Mouse (Mus musculus) embryonic facial prominence, embryonic 14.5 days (tissue): ENCODE results near the gene Creg1. TPM values are rescaled to one million over a fixed set of nuclear protein-coding genes. Genes with fewer than 3 reads are reported as not detected.
"Not testable (repeated sequence)": the region's sequence is repeated elsewhere in the genome, so short reads cannot be mapped to it uniquely, and the experiment has no call there.

Source experiments
- ATAC-seq: fragments of 200-750 bp; cut with Nextera tagmentation; 2 replicates; pipeline ENCODE4 v1.8.0; 2017; ENCODE audit warnings: low read depth, moderate number of reproducible peaks, moderate TSS enrichment
- DNase-seq: peaks from one replicate; pipeline ENCODE4 v3.0.0-alpha.2; 2015; ENCODE audit warnings: low spot score
- H3K27ac ChIP-seq: fragments of 300-500 bp; sonication (generic); replicated peaks from 2 replicates; pipeline ENCODE4 v1.5.1; 2014; ENCODE audit warnings: low read depth, mild to moderate bottlenecking, low read length, moderate library complexity
- H3K27me3 ChIP-seq: fragments of 300-500 bp; sonication (generic); replicated peaks from 2 replicates; pipeline ENCODE4 v1.6.1; 2014; ENCODE audit warnings: low read length; ENCODE audit not compliant: control insufficient read depth, insufficient read depth
- H3K36me3 ChIP-seq: fragments of 300-500 bp; sonication (generic); 2 replicates; pipeline ENCODE4 v1.6.1; 2014; ENCODE audit warnings: low read length, mixed read lengths; ENCODE audit not compliant: control insufficient read depth, insufficient read depth
- H3K4me1 ChIP-seq: fragments of 300-500 bp; sonication (generic); 2 replicates; pipeline ENCODE4 v1.6.1; 2014; ENCODE audit warnings: antibody characterized with exemption, low read length; ENCODE audit not compliant: control insufficient read depth, insufficient read depth
- H3K4me2 ChIP-seq: fragments of 300-500 bp; sonication (generic); 2 replicates; pipeline ENCODE4 v1.6.1; 2014; ENCODE audit warnings: low read depth, mild to moderate bottlenecking, low read length, moderate library complexity, mixed read lengths
- H3K4me3 ChIP-seq: fragments of 300-500 bp; sonication (generic); 2 replicates; pipeline ENCODE4 v1.5.1; 2014; ENCODE audit warnings: low read depth, mild to moderate bottlenecking, low read length
- H3K9ac ChIP-seq: fragments of 300-500 bp; sonication (generic); 2 replicates; pipeline ENCODE4 v1.6.1; 2014; ENCODE audit warnings: low read depth, mild to moderate bottlenecking, low read length, moderate library complexity, mixed read lengths
- H3K9me3 ChIP-seq: fragments of 300-500 bp; sonication (generic); 2 replicates; pipeline ENCODE4 v1.6.1; 2016; ENCODE audit warnings: low read length; ENCODE audit not compliant: control insufficient read depth
- WGBS: fragments of 180-500 bp; shearing (Covaris S2); extraction: QIAGEN DNeasy Blood & Tissue Kit; methylation state at CpG from one replicate; pipeline ENCODE4 v1.1.7; 2014; 5-methylcytosine and 5-hydroxymethylcytosine counted together
- polyA plus RNA-seq: library from polyadenylated mRNA; unstranded; fragments of >200 nt; fragmentation: Nextera tagmentation; extraction: Ambion mirVana; gene quantifications from 2 replicates; pipeline ENCODE4 v1.2.1, GENCODE M21; 2014

Creg1 gene
- polyA plus RNA-seq, 1 experiment from 2014 or later, result 77.1 TPM

- not testable (repeated sequence) for DNase-seq, H3K27me3 ChIP-seq, H3K9me3 ChIP-seq, H3K4me3 ChIP-seq, H3K9ac ChIP-seq, H3K27ac ChIP-seq, ATAC-seq, H3K36me3 ChIP-seq
- Histone ChIP-seq H3K4me2 (peak overlapping the region; percentile 90; the same call in 1 of the 2 replicates), H3K4me1 (peaks cover 14% of the 10 kb centered on the region)
- 63% methylated on average over 2 of the region's 2 CpGs for WGBS
Observed at GRCm38 (mm10) chr1:165762498-165762897, 1.0 kb upstream of the Creg1 start.

DNA sequence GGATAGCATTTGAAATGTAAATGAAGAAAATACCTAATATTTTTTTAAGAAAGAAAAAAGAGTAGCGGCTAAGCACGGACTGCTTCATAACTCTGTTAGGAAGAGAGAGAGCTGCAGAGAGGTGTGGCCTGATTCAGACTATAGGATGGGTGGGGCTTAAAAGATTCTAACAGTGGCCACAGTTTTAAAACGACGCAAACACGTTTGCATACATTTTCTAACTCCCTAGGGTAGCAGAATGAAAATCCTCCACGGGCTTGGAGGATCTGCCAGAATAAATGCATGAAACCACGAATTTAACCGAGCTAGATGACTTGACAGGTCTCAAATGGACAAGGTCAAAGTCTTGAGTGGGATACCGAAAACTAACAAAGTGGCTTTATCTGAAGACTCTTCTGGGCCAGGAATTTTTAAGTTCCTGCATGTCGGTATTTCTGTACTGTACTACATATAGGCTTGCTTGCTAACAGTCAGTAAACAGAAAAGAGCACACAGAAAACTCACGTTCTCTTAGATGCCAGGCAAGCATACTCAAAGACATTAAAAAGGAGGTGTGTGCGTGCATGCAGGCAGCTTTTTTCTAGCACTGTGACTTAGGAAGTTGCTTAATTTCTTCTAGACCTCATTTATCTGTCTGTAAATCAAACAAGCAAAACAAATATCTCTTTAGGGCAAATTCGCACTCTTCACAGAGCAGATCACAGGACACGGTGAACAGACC, 472 bp upstream of the Creg1 start:
- WGBS, result 23% methylated on average over 14 of the region's 14 CpGs
- H3K27ac ChIP-seq, result no peak overlapping the region

GRCm38 (mm10) chr1:165764571-165764970, 1.0 kb downstream of the Creg1 start:
- Histone ChIP-seq H3K36me3 (no peaks in the 10 kb centered on the region), H3K27ac (no peak overlapping the region), H3K9ac (peak overlapping the region; percentile 82; the same call in 1 of the 2 replicates), H3K4me3 (peak overlapping the region; percentile 82), H3K27me3 (peaks cover 5% of the 10 kb centered on the region; the same call in 1 of the 2 replicates), H3K4me2 (peak overlapping the region; percentile 90), H3K4me1 (peaks cover 14% of the 10 kb centered on the region), H3K9me3 (no peaks in the 10 kb centered on the region)
- ATAC-seq, result no peak
- 46% methylated on average over 9 of the region's 9 CpGs for WGBS
- no peak for DNase-seq

More for the DNA sequence above, 472 bp upstream of the Creg1 start:
- H3K4me3 ChIP-seq, result peak overlapping the region; percentile 82
- H3K4me2 ChIP-seq, result peak overlapping the region; percentile 90
- no peak overlapping the region for H3K9ac ChIP-seq
- no peaks in the 10 kb centered on the region for H3K9me3 ChIP-seq
- H3K36me3 ChIP-seq, result no peaks in the 10 kb centered on the region
- H3K27me3 ChIP-seq, result peaks cover 5% of the 10 kb centered on the region; the same call in 1 of the 2 replicates
- ATAC-seq, result no peak
- no peak for DNase-seq
- H3K4me1 ChIP-seq, result peaks cover 14% of the 10 kb centered on the region

- WGBS, result 83% methylated on average over 11 of the region's 11 CpGs
Observed at GRCm38 (mm10) chr1:165765041-165765440, 1.5 kb downstream of the Creg1 start.

DNA sequence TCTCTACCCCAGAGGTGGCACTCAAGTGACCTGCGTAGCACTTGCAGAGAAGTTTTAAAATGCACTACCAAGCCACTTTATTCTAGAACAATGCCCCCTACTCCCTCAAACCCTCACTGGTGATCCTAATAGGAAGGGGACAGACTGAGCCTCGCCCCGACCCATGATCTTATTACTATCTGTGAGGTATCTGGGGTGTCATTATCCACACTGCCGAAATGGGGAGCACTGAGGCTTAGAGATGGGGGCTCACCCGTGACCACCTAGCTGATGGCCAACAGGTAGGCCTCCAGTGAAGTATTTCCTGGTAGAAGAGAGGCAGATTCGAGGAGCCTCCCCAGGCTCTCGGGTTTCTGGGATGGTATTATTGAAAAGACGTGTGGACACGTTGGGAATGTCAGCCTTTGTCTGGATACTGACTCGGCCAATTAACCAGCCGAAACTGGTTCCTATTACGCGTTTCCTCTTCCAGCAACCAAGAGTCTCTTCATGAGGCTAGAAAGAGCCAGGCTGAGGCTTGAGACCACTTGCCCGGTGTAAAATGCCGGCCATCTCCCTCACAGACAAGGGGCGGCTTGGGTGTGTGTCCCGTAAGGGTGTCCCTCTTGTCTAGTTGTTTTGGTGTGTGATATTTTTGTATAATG, 2.2 kb downstream of the Creg1 start:
- ATAC-seq (no peak), DNase-seq (no peak)
- WGBS, result 72% methylated on average over 17 of the region's 17 CpGs
- no peak overlapping the region for H3K4me3 ChIP-seq
- peaks cover 14% of the 10 kb centered on the region for H3K4me1 ChIP-seq
- no peaks in the 10 kb centered on the region for H3K9me3 ChIP-seq
- no peak overlapping the region for H3K27ac ChIP-seq
- no peak overlapping the region for H3K9ac ChIP-seq
- H3K36me3 ChIP-seq, result no peaks in the 10 kb centered on the region
- no peak overlapping the region for H3K4me2 ChIP-seq
- peaks cover 5% of the 10 kb centered on the region; the same call in 1 of the 2 replicates for H3K27me3 ChIP-seq

More at GRCm38 (mm10) chr1:165765041-165765440, 1.5 kb downstream of the Creg1 start:
- H3K4me1 ChIP-seq, result peaks cover 14% of the 10 kb centered on the region
- H3K36me3 ChIP-seq, result no peaks in the 10 kb centered on the region
- no peak overlapping the region for H3K4me3 ChIP-seq
- H3K27ac ChIP-seq, result no peak overlapping the region
- no peak overlapping the region for H3K9ac ChIP-seq
- H3K27me3 ChIP-seq, result peaks cover 5% of the 10 kb centered on the region; the same call in 1 of the 2 replicates
- DNase-seq (no peak), ATAC-seq (no peak)
- no peaks in the 10 kb centered on the region for H3K9me3 ChIP-seq
- H3K4me2 ChIP-seq, result peak overlapping the region; percentile 90

DNA sequence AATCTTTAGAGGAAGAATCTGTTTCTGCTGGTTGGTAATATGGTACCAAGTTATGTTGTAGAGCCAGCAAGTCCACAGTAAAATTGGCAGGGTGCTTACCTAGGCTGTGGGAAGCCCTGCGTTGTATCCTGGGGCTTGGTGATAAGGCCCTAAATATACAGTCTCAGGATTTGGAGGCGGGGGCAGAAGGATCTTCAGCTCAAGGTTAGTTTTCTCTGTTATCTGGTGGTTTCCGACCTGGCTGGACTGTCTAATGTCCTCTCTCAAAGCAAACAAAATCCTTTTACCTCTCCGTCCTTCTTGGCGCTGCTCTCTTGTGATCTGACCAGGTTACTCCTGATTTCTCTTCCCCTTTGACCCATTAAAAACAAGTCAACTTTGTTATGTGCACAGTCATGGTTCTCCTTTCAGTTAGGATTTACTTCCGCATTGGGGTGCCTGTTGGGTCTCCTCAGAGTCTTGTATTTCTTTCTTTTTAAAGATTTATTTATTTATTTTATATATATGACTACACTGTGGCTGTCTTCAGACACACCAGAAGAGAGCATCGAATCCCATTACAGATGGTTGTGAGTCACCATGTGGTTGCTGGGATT, 2.8 kb downstream of the Creg1 start:
- ATAC-seq (no peak), DNase-seq (no peak)
- H3K27me3 ChIP-seq, result peaks cover 5% of the 10 kb centered on the region; the same call in 1 of the 2 replicates
- WGBS, result 94% methylated on average over 6 of the region's 7 CpGs
- H3K36me3 ChIP-seq, result no peaks in the 10 kb centered on the region
- H3K9ac ChIP-seq, result no peak overlapping the region
- no peak overlapping the region for H3K4me2 ChIP-seq
- H3K4me3 ChIP-seq, result no peak overlapping the region
- H3K27ac ChIP-seq, result no peak overlapping the region
- H3K9me3 ChIP-seq, result no peaks in the 10 kb centered on the region
- peaks cover 14% of the 10 kb centered on the region for H3K4me1 ChIP-seq

GRCm38 (mm10) chr1:165768894-165769512, 5.5 kb downstream of the Creg1 start:
- WGBS, result 85% methylated on average over 9 of the region's 9 CpGs
- no peak overlapping the region for H3K27ac ChIP-seq
- H3K4me3 ChIP-seq, result no peak overlapping the region
- H3K9ac ChIP-seq, result no peak overlapping the region
- no peaks in the 10 kb centered on the region for H3K9me3 ChIP-seq
- ATAC-seq (no peak), DNase-seq (no peak)
- H3K27me3 ChIP-seq, result peaks cover 5% of the 10 kb centered on the region; the same call in 1 of the 2 replicates
- no peaks in the 10 kb centered on the region for H3K36me3 ChIP-seq
- no peak overlapping the region for H3K4me2 ChIP-seq
- H3K4me1 ChIP-seq, result peaks cover 9% of the 10 kb centered on the region

DNA sequence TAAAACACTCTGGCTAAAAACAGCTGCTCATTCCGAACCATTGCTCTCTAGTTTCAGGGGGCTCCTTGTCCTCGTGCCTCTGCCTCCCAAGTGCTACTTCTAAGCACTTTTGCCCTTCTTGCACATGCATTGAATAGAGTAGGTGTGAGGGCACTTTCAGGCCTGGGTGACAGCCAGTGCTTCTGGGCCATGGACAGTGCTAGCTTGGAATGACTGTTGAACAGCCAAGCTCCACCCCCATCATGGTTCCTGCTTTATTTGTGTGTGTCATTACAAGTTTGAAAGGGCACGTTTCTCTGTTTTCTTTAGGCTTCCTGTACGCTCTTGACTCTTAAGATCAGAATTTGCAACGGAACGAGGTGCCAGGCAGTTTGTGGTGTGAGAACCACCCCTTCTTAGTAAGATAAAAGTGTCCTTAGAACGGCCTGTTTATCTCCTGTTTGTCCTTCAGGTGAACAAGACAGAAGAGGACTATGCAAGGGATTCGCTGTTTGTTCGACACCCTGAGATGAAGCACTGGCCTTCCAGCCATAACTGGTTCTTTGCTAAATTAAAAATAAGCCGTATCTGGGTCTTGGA, 6.7 kb downstream of the Creg1 start:
- no peaks in the 10 kb centered on the region for H3K9me3 ChIP-seq
- H3K9ac ChIP-seq, result no peak overlapping the region
- 0 out of 2 replicates have a peak, but pooled peaks cover 8% of the 10 kb centered on the region for H3K36me3 ChIP-seq
- no peak overlapping the region for H3K4me2 ChIP-seq
- H3K4me3 ChIP-seq, result no peak overlapping the region
- no peaks in the 10 kb centered on the region for H3K27me3 ChIP-seq
- no peaks in the 10 kb centered on the region for H3K4me1 ChIP-seq
- H3K27ac ChIP-seq, result no peak overlapping the region
- ATAC-seq (no peak), DNase-seq (no peak)
- WGBS, result 80% methylated on average over 10 of the region's 10 CpGs
